Mouse (Mus musculus): ENCODE data around the gene Fosl1.

Gene Fosl1

DNA sequence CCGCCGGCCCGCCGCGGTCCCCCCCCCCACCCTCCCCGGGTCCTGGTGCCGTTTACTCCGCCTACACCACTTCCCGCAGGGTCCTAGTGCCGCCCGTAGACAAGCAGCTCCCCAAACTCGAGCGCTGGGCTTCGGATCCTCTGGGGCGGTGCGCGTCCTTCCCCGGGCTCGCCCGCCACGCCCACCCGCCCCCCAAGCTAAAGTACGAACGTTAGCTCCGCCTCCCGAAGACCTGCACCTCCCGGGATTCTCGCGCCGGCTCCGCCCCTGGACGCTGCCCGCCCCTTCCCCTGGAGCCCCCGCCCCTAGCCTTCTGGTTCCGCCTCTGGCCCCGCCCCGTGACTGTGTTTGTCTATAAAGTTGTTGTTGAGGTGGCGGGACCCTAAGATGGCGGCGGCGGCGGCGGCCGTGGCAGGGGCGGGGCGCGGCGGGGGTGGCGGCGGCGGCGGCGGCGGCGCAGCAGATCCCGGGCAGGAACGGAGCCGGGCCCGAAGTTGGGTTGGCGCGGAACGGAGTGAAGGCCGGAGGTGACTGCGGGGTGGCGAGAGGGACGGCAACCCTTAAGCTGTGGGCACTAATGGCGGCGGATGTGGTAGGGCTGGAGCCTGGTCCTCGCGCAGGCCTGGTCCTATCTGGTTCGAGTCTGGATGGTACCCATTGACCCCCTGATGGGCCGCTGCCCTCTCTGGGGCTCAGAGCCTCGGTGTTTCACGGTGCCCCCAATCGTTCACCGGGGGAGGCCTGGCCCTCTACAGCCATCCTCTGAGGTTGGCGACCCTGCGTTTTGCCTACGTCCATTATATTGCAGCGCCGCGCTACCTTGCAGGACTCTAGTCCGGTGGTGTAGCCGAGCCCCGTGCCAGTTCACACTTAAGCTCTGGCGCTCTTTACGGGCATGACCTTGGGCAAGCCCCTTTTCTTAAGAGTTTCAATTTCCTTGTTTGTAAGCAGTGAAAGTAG lies 22.3 kb upstream of the Fosl1 start, which contains the start of the genes Drap1 and AI837181:
Drap1 (minus strand) TSS at position 198 of the 960 bp plus-strand sequence.
AI837181 (plus strand) TSS at position 363 of the 960 bp plus-strand sequence.
- ATAC-seq (ENCODE audit: low TSS enrichment), result peak; percentile 75

- no peak for ATAC-seq (ENCODE audit: low TSS enrichment)
Measured at GRCm38 (mm10) chr19:5425906-5426565, 21.3 kb upstream of the Fosl1 start.

- no peak for ATAC-seq (ENCODE audit: low TSS enrichment)
Measured at GRCm38 (mm10) chr19:5426640-5427290, 20.6 kb upstream of the Fosl1 start.

DNA sequence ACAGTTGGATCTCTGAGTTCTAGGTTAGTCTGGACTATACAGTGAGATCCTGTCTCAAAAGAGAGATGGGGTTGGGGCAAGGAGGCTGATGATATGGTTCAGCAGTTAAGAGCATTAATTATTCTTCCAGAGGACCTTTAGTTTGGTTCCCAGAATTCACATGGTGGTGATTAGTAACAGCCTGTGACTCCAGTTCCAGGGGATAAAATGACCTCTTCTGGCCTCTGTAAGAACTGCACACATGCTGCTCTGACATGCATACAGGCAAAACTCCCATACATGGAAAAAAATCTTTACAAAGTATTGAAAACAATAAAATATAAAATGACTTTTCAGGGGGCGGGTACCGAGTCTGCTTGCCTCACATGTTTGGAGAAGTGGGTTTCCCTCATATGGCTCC lies 19.3 kb upstream of the Fosl1 start:
- no peak for ATAC-seq (ENCODE audit: low TSS enrichment)

DNA sequence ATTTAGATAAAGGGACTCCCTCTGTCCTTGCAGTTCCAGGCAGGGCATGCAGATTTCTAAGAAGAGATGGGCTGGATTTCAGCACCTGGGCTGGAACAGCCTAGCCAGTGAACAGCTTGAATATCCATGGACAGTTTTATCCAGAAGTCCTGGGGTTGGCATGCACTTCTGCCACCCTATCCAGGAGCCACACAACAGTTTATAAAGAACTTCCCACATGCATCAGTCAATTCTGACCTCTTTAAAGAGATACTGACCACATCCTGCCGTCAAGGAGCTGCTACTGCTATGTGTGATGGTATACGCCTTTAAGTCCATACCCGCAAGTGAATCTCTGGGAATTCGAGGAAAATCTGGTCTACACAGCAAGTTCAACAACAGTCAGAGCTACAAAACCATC lies 18.1 kb upstream of the Fosl1 start:
- no peak for ATAC-seq (ENCODE audit: low TSS enrichment)

DNA sequence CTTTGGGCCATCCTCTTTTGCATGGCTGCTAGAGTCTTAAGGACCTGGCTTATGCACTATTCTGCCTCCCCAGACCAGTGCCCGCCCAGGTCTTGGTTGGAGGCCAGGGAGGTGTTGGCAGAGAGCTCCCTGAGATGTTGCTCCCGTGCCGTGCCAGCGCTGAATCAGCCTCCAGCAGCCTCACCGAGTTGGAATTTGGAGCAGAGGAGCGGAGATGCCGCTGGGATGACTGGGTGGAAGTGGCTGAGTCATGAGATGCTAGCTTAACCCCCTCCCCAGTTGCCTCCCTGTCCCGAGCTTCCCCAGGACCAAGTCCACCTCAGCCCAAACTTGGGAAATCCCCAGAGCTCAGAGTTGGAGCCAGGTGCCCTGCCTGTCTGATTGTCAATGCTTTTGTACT lies 17.5 kb upstream of the Fosl1 start:
- ATAC-seq (ENCODE audit: low TSS enrichment), result no peak

GRCm38 (mm10) chr19:5430408-5430807 lies 16.9 kb upstream of the Fosl1 start:
- ATAC-seq (ENCODE audit: low TSS enrichment), result no peak

- ATAC-seq (ENCODE audit: low TSS enrichment), result no peak
Measured at GRCm38 (mm10) chr19:5431911-5432464, 15.4 kb upstream of the Fosl1 start.

DNA sequence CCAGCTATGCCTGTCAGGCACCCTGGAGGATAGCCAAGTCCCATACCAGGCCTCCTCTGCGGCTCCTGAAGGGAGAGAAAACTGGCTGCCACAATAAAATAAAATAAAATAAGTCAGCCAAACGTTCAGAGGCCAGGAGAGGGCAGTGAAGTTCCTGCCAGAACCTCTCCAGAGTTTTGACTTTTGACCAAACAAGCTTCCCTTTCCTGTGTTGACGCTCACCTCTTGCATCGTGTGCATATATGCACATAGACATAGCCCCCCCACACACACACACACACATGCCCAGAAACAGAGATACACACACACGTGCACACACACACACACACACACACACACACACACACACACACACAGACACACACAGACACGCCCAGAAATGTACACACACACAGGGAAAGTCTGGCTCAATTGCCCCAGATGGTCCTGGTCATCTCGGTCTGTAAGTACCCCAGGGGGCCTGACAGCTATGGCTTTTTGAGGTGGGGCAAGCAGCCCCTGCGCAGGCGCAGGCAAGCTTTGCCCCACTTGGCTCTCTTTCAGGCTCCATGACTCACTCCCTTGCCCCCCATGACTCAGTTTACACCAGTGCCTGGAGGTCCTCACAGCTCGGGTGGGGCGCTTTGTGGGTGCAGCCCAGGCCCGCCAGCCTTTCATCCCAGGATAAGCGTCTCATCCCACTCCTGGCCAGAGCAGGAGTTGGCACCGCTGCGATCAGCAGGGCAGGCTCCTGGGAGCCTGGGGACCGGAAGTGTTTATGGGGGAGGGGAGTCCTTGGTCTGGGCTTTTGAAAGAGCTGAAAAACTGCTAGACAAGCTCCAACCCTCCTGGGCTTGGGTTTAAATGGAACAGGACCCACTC lies 14.1 kb upstream of the Fosl1 start:
- ATAC-seq (ENCODE audit: low TSS enrichment), result no peak

GRCm38 (mm10) chr19:5433951-5434350 lies 13.4 kb upstream of the Fosl1 start:
- ATAC-seq (ENCODE audit: low TSS enrichment), result no peak

GRCm38 (mm10) chr19:5444371-5444908 lies 2.9 kb upstream of the Fosl1 start:
- no peak for ATAC-seq (ENCODE audit: low TSS enrichment)

DNA sequence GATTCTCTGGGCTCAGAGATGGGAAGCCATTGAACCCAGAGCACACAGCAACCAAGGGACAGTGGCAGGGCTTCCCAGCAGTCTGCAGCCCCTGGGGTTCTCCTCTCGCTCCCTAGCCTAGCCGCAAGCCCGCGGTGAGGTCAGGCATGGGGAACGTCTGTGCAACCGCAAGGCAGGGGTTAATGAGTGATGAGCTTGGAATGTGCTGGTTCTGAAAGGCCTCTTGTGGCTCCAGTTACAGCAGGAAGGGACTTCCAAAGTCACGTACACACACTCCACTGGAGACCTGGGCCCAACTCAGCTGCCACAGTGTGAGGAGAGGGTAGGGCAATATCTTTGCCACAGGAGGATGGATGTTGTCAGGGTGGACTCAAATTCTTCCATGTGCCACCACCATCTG lies 2.4 kb upstream of the Fosl1 start:
- ATAC-seq (ENCODE audit: low TSS enrichment), result no peak

DNA sequence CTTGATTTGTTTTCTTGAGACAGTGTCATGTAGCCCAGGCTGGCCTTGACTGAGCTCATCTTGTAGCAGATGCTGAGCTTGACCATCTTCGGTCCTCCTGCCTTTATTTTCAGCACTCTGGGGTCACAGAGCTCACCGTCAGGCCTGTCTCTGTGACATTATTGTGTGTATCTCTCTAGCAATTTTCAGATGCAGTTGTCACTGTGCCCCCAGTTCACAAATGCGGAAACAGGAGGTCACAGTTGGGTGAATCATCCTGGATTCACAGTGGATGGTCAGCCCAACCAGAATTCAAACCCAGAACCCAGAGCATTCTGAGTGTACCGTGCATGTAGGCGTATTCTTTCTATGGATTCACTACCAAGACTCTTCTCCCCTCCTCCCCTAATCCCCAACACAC lies 1.6 kb upstream of the Fosl1 start:
- no peak for ATAC-seq (ENCODE audit: low TSS enrichment)

DNA sequence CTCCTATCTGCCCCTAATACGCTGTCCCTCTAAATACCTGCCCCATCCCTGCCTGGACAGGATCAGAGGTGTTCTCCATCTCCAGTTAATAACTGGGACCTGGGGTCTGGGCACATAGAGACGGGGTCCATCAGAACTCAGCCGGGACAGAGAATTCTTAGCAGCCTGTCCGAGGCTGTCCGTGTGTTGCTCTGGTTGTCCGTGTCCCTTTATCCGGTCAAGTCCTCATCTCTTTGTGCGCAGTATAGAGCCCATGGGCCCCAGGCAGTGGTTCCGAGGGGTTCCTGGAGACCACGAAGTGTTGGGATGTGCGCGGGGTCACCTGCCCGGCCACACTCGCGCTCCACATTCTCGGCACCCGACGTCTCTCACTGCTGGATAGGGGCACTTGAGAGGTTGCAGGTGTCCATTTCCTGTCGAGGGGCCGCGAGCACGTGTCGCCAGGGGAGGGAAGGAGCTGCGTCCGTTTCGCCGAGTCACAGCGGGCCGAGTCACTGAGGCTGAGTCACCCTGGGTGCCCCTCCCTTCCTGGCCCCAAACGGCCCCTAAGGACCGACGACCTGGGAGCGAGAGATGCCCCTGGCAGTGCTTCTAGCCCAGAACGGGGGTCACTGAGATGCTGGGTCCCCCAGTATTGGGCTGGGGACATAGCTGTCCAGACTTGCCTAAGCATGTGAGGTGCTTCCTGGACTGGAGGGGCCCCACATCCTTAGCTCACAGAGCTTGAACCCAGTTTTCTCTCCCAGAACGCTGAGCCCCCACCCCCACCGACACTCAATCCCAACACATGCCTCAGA lies 1.2 kb downstream of the Fosl1 start:
- ATAC-seq (ENCODE audit: low TSS enrichment), result no peak

GRCm38 (mm10) chr19:5449673-5450072 lies 2.3 kb downstream of the Fosl1 start:
- no peak for ATAC-seq (ENCODE audit: low TSS enrichment)

DNA sequence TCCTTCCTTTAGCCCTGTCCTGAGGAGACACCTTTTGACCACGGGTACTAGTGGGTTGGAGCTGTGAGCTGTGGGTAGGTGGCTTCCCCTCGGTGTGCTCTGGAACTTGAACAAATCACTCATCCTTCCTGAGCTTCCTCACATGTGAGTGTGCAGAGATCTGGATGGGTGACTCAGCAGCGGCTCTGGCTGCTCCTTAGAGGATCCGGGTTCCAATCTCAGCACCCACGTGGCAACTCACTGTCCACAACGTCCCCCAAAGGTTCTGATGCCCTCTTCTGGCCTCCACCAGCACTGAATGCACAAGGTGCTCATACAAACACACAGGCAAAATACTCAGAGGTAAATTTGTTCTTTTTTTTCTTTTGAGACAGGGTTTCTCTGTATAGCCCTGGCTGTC lies 4.4 kb downstream of the Fosl1 start:
- no peak for ATAC-seq (ENCODE audit: low TSS enrichment)

DNA sequence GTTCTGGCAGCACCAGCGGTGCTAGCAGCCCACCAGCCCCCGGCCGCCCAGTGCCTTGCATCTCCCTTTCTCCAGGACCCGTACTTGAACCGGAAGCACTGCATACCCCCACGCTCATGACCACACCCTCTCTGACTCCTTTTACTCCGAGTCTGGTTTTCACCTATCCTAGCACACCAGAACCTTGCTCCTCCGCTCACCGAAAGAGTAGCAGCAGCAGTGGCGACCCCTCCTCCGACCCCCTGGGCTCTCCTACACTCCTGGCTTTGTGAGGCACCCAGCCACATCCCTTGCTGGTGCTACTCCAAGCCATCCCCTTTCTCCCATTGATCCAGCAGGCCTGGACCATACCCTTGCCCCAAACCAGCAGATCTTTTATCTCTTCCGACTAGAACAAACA lies 7.7 kb downstream of the Fosl1 start:
- no peak for ATAC-seq (ENCODE audit: low TSS enrichment)

DNA sequence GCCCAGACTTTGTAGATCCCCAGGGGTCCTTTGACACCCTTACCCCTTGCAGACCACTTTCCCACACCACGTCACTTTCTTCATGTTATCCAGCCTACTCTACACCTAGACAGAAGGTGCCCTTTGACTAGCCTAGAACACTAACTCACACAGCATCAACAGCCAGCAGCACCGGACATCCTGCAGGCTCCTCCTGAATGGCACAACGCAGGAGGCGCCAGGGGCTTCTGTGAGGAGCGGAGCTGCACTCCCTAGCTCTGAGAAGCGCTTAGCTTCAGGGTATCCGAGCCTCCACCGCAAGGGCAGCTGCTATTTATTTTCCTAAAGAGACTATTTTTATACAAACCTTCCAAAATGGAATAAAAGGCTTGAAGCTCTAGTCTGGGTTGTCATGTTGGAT lies 8.2 kb downstream of the Fosl1 start:
- ATAC-seq (ENCODE audit: low TSS enrichment), result no peak

DNA sequence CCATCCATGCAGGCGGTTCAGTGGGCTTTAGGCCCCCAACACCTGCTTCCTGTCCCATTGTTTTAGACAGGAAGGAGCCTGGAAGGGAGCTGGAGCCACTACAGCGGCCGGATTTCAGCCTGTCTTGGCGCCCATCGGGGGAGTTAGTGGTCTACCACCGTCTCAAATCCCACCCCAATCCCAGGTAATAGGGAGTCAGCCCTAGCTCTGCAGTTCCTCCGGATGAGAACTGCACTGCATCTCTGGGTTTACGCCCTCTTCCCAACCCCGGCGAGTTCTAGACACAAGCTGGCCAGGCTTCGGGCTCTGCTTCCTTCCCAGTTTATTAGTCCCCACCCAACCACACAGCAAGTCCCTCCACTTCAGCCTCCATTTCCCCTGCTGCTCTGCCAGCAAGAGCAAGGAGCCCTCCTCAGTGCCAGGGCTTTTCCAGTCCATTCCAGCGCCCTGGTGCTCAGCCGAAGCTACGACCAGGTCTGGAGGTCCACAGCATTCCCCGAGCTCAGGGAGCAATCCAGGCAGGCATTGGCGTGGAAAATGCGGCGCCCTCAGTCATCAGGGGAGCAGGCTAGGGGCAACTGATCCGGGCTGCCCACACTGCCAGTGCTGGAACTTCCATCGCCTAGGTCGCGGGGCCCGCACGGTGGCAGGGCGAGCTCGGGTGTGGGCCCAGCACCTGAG lies 9.0 kb downstream of the Fosl1 start:
- 0 out of 2 replicates have a peak, but pooled peaks have one; percentile 13 for ATAC-seq (ENCODE audit: low TSS enrichment)

Measured in frontal cortex, adult (tissue).